Mouse (Mus musculus): ENCODE results near the gene Lgals3bp. TPM values are rescaled to one million over a fixed set of nuclear protein-coding genes. Genes with fewer than 3 reads are reported as not detected.

The Lgals3bp gene
- polyA plus RNA-seq, 1 experiment: 154 TPM

DNA sequence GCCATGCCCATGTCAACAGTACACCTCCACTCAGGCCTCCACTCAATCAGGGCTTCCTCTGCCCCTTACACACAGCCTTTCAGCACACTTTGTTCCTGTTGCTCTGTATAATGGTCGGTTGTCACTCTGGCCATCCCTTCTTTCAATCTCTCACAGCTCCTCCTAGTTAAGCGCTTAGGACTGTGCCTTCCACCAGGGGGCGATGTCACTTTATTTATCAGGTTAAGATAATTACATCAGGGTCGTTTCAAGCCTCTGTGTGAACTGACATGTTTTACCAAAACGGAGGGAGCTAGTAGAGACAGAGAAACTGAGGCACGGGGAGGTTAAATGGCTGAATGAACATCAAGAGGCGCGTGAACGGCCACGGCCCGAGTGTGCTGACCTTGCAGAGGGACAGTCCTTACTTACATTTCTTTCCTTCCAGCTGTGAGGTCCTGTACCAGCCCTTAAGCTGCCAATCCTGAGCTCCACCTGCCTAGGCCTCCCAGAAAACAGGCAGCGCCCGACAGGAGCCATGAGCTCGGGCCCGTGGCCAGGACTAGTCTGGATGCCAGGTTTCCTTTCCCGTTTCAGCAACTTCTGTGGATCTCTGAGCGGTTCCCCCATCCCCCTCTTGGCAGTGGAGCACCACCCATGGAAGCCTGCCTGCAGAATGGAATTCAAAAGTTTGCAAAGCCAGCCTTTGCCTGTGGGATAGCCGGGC lies 21.5 kb upstream of the Lgals3bp start:
- peak; percentile 56 for DNase-seq (ENCODE audit: low spot score)

DNA sequence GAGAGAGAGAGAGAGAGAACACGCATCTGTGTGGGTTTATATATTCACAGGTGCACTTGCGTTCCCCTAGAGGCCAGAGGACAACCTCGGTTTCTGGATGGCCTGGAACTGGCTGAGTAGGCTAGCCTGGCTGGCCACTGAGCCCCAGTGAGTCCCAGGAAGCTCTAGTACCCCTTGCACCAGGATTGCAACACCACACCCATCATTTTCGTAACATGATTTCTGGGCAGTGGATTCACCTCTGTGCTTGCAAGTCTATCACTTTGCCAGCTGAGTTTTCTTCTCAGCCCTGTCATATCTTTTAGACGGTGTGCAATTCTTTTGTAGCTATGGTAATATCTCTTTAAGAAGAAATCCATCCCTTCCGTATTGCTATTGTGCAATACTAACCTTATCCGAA lies 18.4 kb upstream of the Lgals3bp start:
- no peak for DNase-seq (ENCODE audit: low spot score)

DNA sequence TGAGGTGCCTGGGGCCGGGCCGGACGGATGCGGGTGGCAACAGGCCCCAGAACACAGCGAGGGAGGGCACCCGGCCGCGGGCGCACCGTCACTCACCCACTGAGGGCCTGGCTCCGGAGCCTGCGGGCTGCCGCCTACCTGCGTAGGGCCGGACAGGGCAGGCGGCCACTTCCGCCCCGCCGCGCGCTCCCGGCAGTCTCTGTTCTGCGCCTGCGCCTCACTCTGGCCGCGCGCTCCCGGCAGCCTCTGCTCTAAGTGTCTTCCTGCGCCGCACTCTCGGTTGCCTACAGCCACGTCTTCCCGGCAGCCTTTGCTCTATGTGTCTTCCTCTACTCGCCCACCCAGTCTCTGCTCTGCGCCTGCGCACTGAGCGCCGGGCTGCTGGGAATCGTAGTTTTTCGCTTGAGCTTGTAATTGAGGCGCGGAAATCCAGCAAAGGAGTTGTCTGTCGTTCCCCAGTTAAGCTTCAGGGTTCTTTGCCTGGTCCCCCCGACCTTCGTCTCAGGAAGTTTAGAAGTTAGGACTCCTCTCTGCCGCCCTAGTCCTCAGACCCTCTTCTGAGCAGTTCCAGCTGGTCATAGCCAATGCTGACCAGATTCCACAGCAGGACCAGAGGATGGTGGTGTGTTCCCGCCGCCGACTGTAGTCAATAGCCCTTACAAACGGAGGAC lies 17.1 kb upstream of the Lgals3bp start, which contains the start of gene Cant1:
TSS of gene Cant1 (minus strand) at position 253 of the 671 bp plus-strand sequence.
- DNase-seq (ENCODE audit: low spot score): peak; percentile 90

GRCm38 (mm10) chr11:118418442-118418833 lies 16.5 kb upstream of the Lgals3bp start:
- DNase-seq (ENCODE audit: low spot score): no peak

DNA sequence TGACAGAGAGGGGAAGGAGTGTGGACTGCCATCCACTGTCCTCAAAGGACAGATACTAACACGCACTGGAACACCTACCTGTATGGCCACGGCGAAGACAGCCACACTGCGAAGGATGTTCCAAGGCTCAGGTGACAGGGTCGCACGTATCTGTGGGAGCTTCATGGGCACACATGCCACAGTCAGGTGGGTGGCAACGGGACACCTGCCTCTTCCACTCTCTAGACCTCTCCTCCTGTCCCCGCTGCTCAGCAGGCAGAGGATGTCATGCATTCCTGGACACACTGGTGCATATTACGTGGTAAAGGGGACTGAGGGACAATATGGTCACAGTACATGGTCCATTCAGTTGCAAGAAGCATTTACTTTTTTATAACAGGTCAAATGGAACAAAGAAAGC lies 15.6 kb upstream of the Lgals3bp start:
- no peak for DNase-seq (ENCODE audit: low spot score)

GRCm38 (mm10) chr11:118416046-118416445 lies 14.2 kb upstream of the Lgals3bp start:
- no peak for DNase-seq (ENCODE audit: low spot score)

DNA sequence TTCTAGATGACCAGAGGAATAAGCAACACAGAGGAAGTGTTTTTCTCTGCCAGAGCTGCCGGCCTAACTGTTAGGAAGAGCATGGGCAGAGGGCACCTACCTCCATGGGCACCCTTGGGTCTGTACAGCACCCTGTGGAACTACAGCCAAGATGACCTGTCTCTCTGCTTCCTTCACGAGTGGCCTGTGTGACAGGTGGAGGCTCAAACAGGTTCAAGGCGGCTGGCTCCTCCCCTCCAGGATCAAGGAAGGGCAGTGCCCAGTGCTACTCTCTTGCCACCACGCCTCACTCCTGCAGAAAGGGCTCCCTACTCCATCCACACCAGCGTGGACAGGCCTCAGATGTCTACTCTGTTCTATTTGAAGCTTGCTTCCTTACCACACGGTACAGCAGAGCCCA lies 13.7 kb upstream of the Lgals3bp start:
- no peak for DNase-seq (ENCODE audit: low spot score)

DNA sequence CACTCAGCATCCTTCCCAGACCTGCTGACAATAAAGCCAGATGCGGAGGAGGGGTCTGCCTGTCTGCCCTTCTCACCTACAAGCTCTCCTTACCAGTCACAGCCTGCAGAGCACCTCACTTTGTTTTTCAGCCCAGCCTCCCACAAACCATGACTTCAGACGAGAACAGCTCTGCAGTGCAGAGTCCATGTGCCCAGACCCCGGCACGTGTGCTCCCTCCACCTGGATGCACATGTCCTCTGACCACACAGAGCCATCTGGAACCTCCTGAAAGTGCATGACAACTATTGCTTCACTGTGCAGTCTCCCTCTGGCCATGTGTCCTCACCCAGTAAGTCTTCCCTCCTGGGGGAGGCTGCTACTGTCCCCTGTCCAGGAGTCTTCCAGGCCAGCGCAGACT lies 12.4 kb upstream of the Lgals3bp start:
- no peak for DNase-seq (ENCODE audit: low spot score)

DNA sequence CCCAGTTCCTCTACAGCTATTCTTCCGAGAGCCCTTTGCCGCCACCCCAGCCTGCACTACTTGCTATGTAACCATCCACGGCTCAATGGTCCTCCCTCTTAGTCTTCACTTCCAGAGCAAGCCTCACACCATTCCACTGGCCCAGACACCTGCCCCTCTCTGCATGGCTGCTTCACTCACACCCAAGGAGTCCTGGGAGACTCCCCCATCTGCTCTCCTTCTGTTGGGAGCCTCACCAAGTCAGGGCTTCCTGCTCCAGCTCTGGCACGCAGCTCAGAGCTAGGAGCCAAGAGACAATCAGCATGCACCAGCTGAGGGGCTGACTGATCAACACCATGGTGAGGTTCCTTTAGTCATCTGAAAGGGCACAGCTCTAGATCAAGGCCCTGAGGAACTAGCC lies 11.2 kb upstream of the Lgals3bp start:
- no peak for DNase-seq (ENCODE audit: low spot score)

DNA sequence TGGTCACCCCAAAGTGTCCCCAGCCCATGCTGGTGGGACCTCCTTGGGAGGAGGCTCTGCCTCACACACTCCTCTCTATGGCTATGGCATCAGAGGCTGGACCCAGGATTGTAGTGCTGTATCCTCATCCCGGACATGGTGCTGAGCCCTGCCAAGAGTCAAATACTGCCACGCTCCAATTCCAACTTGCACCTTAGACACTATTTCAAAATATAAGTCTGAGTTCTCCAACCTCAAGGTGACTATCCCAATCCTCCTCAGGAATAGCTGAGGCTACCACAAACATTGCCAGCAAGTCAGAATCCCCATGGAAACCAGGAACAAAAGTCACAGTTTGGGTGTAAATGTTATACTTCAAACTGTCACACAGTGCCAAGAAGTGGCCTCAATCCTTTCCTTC lies 10.7 kb upstream of the Lgals3bp start:
- DNase-seq (ENCODE audit: low spot score): no peak

DNA sequence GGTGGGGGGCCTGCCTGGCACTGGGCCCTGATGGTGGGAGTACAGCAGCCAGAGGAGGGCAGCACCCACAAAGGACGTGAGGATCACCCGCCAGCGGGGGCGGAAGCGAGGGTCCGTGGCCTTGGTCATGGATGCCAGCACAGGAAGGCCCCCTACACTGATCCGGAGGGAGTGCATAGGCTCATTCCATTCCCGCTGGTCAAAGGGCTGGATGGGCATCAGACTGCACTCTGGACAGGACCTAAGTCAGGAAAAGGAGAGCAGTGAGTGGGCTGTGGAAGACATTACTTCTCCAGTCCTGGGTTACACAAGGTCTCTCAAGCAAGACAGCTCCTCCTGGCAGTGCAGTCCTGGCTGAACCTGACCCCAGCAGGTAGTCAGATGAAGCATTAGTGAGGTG lies 9.4 kb upstream of the Lgals3bp start:
- DNase-seq (ENCODE audit: low spot score): no peak

DNA sequence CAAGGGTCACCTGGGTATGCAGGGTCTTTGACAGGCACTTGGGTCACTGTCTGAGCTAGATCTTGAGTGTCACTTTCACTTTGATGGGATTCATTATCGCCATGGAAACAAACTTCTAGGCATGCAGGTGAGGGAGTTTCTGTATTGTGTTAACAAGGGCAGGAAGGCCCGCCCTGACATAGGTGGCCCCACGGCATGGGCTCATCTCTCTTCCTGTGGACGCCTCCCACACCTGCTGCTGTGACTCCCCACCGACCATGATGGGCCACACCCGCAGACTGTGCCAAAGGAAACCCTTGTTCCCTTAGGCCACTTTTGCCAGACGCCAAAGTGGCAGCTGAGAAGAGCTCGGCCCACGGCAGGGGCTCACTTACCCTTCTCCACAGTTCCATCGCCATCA lies 8.6 kb upstream of the Lgals3bp start:
- no peak for DNase-seq (ENCODE audit: low spot score)

DNA sequence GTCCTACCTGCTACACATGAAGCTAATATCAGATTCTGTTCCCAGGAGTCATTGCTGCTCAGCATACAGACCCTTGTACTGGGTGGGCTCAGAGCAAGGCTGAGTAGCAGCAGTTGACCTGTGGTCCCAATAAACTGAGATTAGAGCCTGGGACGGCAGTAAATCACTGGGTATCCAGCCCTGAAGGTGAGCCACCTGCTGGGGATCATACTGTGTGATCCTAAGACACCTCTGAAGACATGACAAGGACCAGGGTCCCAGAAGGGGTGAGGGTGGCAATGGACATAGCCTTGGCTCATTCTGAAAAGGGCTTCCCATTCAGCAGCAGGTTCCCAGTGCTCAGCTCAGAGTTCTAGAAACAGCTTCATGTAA lies 8.2 kb upstream of the Lgals3bp start:
- DNase-seq (ENCODE audit: low spot score): no peak

DNA sequence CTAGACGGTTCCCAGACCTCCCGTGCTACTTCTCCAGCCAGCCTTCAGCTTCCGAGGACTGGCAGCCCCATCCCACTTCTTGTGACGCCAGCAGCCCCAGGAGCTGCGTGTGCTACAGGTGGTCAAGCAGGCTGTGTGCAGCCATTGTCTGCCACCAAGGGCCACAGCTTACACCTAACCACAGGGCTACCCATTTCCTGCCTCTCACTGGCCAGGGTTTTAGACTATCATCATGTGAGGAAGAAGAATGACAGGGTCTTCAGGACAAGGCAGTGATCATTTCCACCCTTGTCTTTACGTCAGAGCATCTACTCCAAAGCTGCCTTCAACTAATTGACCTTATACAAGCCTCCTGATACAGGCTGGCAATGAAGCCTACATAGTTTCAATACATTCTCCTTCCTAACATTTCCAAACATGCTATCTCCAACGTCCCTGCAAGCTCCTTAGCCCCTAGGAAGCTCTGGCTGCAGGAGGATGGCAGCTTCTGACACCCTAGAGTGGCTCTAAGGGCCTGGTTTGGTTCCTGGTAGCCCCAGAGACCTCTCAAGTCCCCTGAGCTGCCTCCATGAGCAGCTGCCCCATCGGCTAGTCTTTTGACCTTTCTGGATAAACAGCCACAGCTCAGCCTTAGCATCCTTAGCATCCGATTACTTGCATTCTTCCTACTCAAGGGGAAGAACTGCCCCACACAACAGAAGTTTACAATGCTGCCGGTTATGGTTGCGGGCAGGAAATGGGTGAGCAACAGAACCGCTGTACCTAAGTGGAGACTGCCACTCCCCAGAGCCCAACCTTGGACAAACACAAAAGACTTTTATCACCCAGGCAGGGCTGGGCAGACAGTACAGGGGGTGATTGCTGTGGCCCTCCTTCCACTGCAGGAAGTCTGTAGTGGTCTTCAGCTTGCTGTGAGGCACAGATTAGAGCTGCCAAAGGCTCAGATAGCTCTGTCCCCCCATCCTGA lies 7.5 kb upstream of the Lgals3bp start:
- DNase-seq (ENCODE audit: low spot score): no peak

- DNase-seq (ENCODE audit: low spot score): no peak
These were observed 6.3 kb upstream of the Lgals3bp start for GRCm38 (mm10) chr11:118408051-118408740.

GRCm38 (mm10) chr11:118407318-118407910 lies 5.5 kb upstream of the Lgals3bp start:
- peak; percentile 45 for DNase-seq (ENCODE audit: low spot score)

DNA sequence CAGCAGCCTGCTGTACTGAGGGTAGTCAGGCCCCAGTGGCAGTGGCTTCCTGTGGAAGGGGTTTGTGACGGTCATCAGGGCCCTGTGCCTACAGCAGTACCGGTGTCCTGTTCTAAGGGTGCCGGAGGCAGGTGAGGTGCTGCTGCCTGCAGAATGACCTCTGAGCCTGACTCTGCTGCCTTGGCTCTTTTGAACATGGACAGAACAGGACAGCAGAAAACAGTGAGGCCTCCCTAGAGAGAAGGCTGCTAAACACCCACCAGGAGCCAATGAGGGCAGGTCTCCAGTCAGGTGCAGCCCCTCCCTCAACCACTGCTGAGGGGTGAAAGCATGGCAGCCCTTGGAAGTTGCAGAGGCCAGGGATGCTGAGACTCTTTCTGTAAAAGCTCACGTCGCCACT lies 4.6 kb upstream of the Lgals3bp start:
- DNase-seq (ENCODE audit: low spot score): peak; percentile 12

DNA sequence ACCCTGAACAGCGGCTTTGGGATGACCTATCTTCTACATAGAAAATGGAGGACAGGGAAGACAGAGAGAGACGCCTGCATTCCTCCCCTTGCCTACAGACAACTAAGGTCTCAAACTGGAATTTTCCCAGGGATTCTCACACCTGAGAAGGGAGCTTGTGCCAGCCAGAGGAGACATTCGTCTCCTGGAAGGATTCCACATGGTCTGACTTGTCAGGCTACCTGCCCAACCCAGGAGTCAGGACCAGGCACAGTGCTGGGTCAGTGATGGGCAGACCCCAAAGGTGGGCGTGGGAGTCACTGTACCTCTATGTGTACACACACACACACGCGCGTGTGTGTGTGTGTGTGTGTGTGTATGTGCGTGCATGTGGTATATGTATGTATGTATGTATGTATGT lies 3.4 kb upstream of the Lgals3bp start:
- peak; percentile 17 for DNase-seq (ENCODE audit: low spot score)

GRCm38 (mm10) chr11:118403951-118404899 lies 2.3 kb upstream of the Lgals3bp start:
- peak; percentile 28 for DNase-seq (ENCODE audit: low spot score)

- DNase-seq (ENCODE audit: low spot score): peak; percentile 13
These were observed 1.3 kb upstream of the Lgals3bp start for GRCm38 (mm10) chr11:118403183-118403582.

All from urinary bladder, adult 2 months (tissue).